In the genomic region with DNA sequence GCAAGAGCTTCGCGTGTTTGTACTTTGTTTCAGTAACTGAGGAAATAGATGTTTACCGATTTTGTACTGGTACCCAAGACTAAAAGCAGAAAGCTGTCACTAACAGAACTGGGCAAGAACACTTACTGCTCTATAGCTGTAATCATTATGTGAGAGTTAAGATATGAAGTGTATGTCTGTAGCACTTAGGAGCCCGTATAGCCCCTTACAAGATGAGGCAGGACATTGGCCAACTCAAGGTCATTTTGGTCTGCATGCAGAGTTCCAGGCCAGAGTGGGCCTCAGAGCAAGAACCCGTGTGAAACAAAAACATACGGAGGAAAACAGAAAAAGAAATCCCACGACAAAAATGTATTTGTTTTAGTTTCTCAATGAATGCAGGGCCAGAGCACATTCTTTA, we compare ENCODE assay signal across 8 mouse cellular contexts. TPM values are rescaled to one million over a fixed set of nuclear protein-coding genes. Genes with fewer than 3 reads are reported as not detected.
DNase-seq lines count a peak whose midpoint lies in the region; ATAC-seq and TF ChIP-seq lines count a peak whose summit lies in the region.

No protein-coding gene starts in this region.

- H3K9ac ChIP-seq in heart, adult 2 months (ENCODE audit: low read depth, low read length) = no peak overlapping the region; the same call in 1 of the 2 replicates
- peak overlapping the region; percentile 97 for H3K9ac ChIP-seq in forebrain, embryonic 15.5 days (replicated peaks)
- peak overlapping the region; percentile 17; the same call in 1 of the 2 replicates for H3K9ac ChIP-seq in liver, postnatal 0 days (replicated peaks)

- no peaks in the 10 kb centered on the region for H3K79me2 ChIP-seq in heart, adult 2 months (replicated peaks; ENCODE audit: control insufficient read depth, insufficient read depth, low read length)

- no peaks in the 10 kb centered on the region for H3K27me3 ChIP-seq in heart, adult 2 months (ENCODE audit: control insufficient read depth, insufficient read depth, low read length)
- no peaks in the 10 kb centered on the region for H3K27me3 ChIP-seq in E14TG2a.4 (ENCODE audit: insufficient read depth, low read length)
- H3K27me3 ChIP-seq in forebrain, embryonic 15.5 days = no peaks in the 10 kb centered on the region
- no peaks in the 10 kb centered on the region for H3K27me3 ChIP-seq in liver, postnatal 0 days (ENCODE audit: insufficient read depth, low read length)

- TF ChIP-seq POLR2A in heart, adult 2 months (IDR thresholded peaks at IDR 0.05; ENCODE audit: insufficient read depth, low read depth, low read length) = no peak

- TF ChIP-seq EP300 in heart, adult 2 months (IDR thresholded peaks at IDR 0.05; ENCODE audit: insufficient read depth, low read depth, low read length) = no peak
- no peak for TF ChIP-seq EP300 in liver, postnatal 0 days (IDR thresholded peaks at IDR 0.05; ENCODE audit: low read depth)

- no peak for DNase-seq in heart, adult 2 months
- DNase-seq in heart, postnatal 36 days = no peak
- no peak for DNase-seq in liver, postnatal 0 days
- DNase-seq in spleen, adult 12 weeks (ENCODE audit: low spot score) = no peak
- no peak for DNase-seq in urinary bladder, postnatal 10 days (ENCODE audit: low spot score)
- no peak for DNase-seq in T-cell, adult 2 months (ENCODE audit: low spot score)

- intact Hi-C loops in heart, adult 2 months (cut with DNase I) = loop anchor here (2.0 to 5.0 kb wide), 2 partner anchors 37 to 108 kb away; partner anchors contain the start of gene Prpf39
- intact Hi-C loops in heart, postnatal 36 days (cut with DNase I) = loop anchor here (5.0 kb wide), 3 partner anchors 37 to 157 kb away; partner anchors contain the start of genes Gm527, Mis18bp1 and Prpf39

- H3K9me3 ChIP-seq in E14TG2a.4 (ENCODE audit: low read length) = no peaks in the 10 kb centered on the region
- no peaks in the 10 kb centered on the region for H3K9me3 ChIP-seq in forebrain, embryonic 15.5 days
- no peaks in the 10 kb centered on the region for H3K9me3 ChIP-seq in liver, postnatal 0 days (ENCODE audit: low read length)

- 25% methylated on average over 7 of the region's 7 CpGs for WGBS in heart, adult 2 months
- 39% methylated on average over 7 of the region's 7 CpGs for WGBS in forebrain, embryonic 15.5 days
- 44% methylated on average over 7 of the region's 7 CpGs for WGBS in liver, postnatal 0 days (ENCODE audit: insufficient replicate concordance)

- peaks cover 7% of the 10 kb centered on the region for H3K4me1 ChIP-seq in heart, adult 2 months (ENCODE audit: control insufficient read depth, insufficient read depth, low read length)
- peaks cover 60% of the 10 kb centered on the region for H3K4me1 ChIP-seq in E14TG2a.4 (replicated peaks; ENCODE audit: low read depth, low read length)
- H3K4me1 ChIP-seq in forebrain, embryonic 15.5 days = peaks cover 46% of the 10 kb centered on the region
- H3K4me1 ChIP-seq in liver, postnatal 0 days (ENCODE audit: insufficient read depth) = peaks cover 25% of the 10 kb centered on the region

- H3K36me3 ChIP-seq in heart, adult 2 months (ENCODE audit: control insufficient read depth, insufficient read depth, low read length) = peaks cover 7% of the 10 kb centered on the region
- peaks cover 52% of the 10 kb centered on the region for H3K36me3 ChIP-seq in E14TG2a.4 (ENCODE audit: insufficient read depth, low read length)
- H3K36me3 ChIP-seq in forebrain, embryonic 15.5 days = no peaks in the 10 kb centered on the region
- no peaks in the 10 kb centered on the region for H3K36me3 ChIP-seq in liver, postnatal 0 days (replicated peaks; ENCODE audit: insufficient read depth, low read length)

- no peak for ATAC-seq in forebrain, embryonic 15.5 days (replicated peaks)
- ATAC-seq in liver, postnatal 0 days = no peak

- H3K4me3 ChIP-seq in heart, adult 2 months = peak overlapping the region; percentile 72
- H3K4me3 ChIP-seq in E14TG2a.4 (replicated peaks; ENCODE audit: low read length) = peak overlapping the region; percentile 97
- H3K4me3 ChIP-seq in forebrain, embryonic 15.5 days = peak overlapping the region; percentile 81
- peak overlapping the region; percentile 73 for H3K4me3 ChIP-seq in liver, postnatal 0 days (ENCODE audit: low read depth, low read length)

- peak overlapping the region; percentile 80 for H3K4me2 ChIP-seq in forebrain, embryonic 15.5 days (replicated peaks)
- peak overlapping the region; percentile 89 for H3K4me2 ChIP-seq in liver, postnatal 0 days (ENCODE audit: low read depth, low read length)

- H3K27ac ChIP-seq in heart, adult 2 months = peak overlapping the region; percentile 98
- H3K27ac ChIP-seq in forebrain, embryonic 15.5 days (replicated peaks) = peak overlapping the region; percentile 91
- H3K27ac ChIP-seq in liver, postnatal 0 days (ENCODE audit: low read depth) = peak overlapping the region; percentile 80

- no peak for TF ChIP-seq CTCF in heart, adult 2 months (IDR thresholded peaks at IDR 0.05)
- TF ChIP-seq CTCF in E14TG2a.4 (conservative IDR thresholded peaks at IDR 0.05; ENCODE audit: low read length) = no peak
- TF ChIP-seq CTCF in liver, postnatal 0 days (IDR thresholded peaks at IDR 0.05; ENCODE audit: low read depth) = no peak

RNA-seq across cellular contexts. Expression of gene Fancm, which starts 0.8 kb away (rescaled TPM):
- 1 to 10 TPM; 2.0 to 3.5 TPM for total RNA-seq in heart, adult 2 months (2021)
- polyA plus RNA-seq in heart, adult 2 months (2012; rRNA removed) = 0.96 and 0.97 TPM in 2 replicates
- total RNA-seq in heart, postnatal 36 days (2021) = 1 to 10 TPM; 3.0 to 5.1 TPM
- 10.2 and 11.5 TPM in 2 replicates for polyA plus RNA-seq in forebrain, embryonic 15.5 days (2015; fragmentation: Nextera tagmentation; extraction: Ambion mirVana)
- 2.0 and 2.8 TPM in 2 replicates for polyA plus RNA-seq in liver, postnatal 0 days (2015; fragmentation: Nextera tagmentation; extraction: Ambion mirVana)

RNA-seq across cellular contexts. Expression of gene Fkbp3, which starts 0.8 kb away (rescaled TPM):
- 100 to 1,000 TPM; 239 to 248 TPM for total RNA-seq in heart, adult 2 months (2021)
- polyA plus RNA-seq in heart, adult 2 months (2012; rRNA removed) = 217 and 275 TPM in 2 replicates
- 100 to 1,000 TPM; 238 to 256 TPM for total RNA-seq in heart, postnatal 36 days (2021)
- 438 and 488 TPM in 2 replicates for polyA plus RNA-seq in forebrain, embryonic 15.5 days (2015; fragmentation: Nextera tagmentation; extraction: Ambion mirVana)
- 92.4 and 94.7 TPM in 2 replicates for polyA plus RNA-seq in liver, postnatal 0 days (2015; fragmentation: Nextera tagmentation; extraction: Ambion mirVana)

RNA-seq across cellular contexts. Expression of gene Prpf39, which starts 38.5 kb away (rescaled TPM):
- total RNA-seq in heart, adult 2 months (2021) = 10 to 100 TPM; 11.1 to 12.9 TPM
- 6.2 and 11.9 TPM in 2 replicates for polyA plus RNA-seq in heart, adult 2 months (2012; rRNA removed)
- 10 to 100 TPM; 11.3 to 13.4 TPM for total RNA-seq in heart, postnatal 36 days (2021)
- 52.7 and 57.6 TPM in 2 replicates for polyA plus RNA-seq in forebrain, embryonic 15.5 days (2015; fragmentation: Nextera tagmentation; extraction: Ambion mirVana)
- 9.8 and 12.4 TPM in 2 replicates for polyA plus RNA-seq in liver, postnatal 0 days (2015; fragmentation: Nextera tagmentation; extraction: Ambion mirVana)
